Mouse (Mus musculus) olfactory bulb, adult 2 months (tissue): Measurements from ENCODE around the gene Mdfi.

Experiments
- CTCF ChIP-seq: fragments of 200-500 bp; IDR thresholded peaks from 2 replicates; pipeline ENCODE4 v1.5.1; 2012; ENCODE audit warnings: low read depth, mild to moderate bottlenecking, low read length, moderate library complexity; ENCODE audit not compliant: insufficient read depth
- POLR2A ChIP-seq: fragments of 200-500 bp; IDR thresholded peaks from 2 replicates; pipeline ENCODE4 v1.6.1; 2012; ENCODE audit warnings: mild to moderate bottlenecking, low read depth, low read length, moderate library complexity; ENCODE audit not compliant: insufficient read depth

DNA sequence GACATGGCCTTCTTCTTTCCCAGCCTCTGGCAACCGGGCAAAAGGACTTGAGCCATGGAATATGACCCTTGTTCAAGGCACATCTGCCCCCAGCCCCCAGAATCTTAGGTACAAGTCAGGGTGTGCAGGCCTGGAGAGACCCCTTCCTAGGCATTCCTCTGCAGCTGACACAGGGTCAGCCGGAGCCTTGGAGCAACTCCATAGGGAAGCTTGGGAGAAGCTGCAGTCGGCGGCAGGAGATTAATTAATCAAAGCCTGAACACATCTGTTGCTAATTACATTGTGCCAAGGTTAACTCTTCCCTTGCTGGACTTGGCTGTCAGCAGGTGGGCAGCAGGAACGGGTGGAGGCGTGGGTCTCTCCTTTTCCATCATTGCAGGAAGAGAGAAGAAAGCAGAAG, 20.0 kb downstream of the Mdfi start:
- TF ChIP-seq CTCF: no peak
- TF ChIP-seq POLR2A: no peak
